8 mouse cellular contexts compared by ENCODE assay signal in the genomic region with DNA sequence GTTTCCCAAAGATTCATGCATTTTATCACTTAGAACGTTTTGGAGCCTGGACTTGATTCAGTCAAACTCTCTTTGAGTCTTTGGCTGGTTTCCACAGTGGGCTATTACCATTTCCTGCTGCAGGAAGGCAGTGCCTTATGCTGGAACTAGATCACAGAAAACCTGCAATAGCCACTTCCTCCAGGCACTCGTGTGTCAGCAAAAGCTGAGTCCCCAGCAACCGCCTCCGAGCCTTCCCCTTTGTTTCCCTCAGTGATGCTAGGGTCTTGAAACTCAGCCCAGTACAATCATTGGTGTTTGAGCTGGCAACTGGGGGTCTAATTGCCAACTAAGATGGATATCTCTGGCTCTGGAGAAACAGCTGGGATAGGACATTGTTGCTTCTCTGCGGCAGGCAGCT.
DNase-seq lines count a peak whose midpoint lies in the region; ATAC-seq and TF ChIP-seq lines count a peak whose summit lies in the region.

No protein-coding gene starts in this region.

- no peak for TF ChIP-seq EP300 in liver, embryonic 14.5 days (IDR thresholded peaks at IDR 0.05; ENCODE audit: low read depth)

- no peak overlapping the region for H3K4me2 ChIP-seq in heart, embryonic 11.5 days
- no peak overlapping the region for H3K4me2 ChIP-seq in liver, embryonic 14.5 days (ENCODE audit: low read depth)

- 0 out of 2 replicates have a peak overlapping the region, but pooled peaks have one; percentile 1 for H3K27ac ChIP-seq in heart, embryonic 11.5 days (ENCODE audit: low read depth, low read length)
- no peak overlapping the region for H3K27ac ChIP-seq in liver, embryonic 14.5 days

- H3K9ac ChIP-seq in heart, embryonic 11.5 days (ENCODE audit: low read depth, low read length), result no peak overlapping the region
- H3K9ac ChIP-seq in liver, embryonic 14.5 days (replicated peaks), result no peak overlapping the region

- H3K4me1 ChIP-seq in heart, embryonic 11.5 days (ENCODE audit: control insufficient read depth, insufficient read depth, low read length), result peaks cover 9% of the 10 kb centered on the region
- H3K4me1 ChIP-seq in liver, embryonic 14.5 days (replicated peaks; ENCODE audit: control insufficient read depth in 2 of 2, insufficient read depth in 2 of 2, low read length in 1 of 2), result peaks cover 10 to 49% of the 10 kb centered on the region in 2 experiments; a peak in 3 of 4 replicates

- H3K9me3 ChIP-seq in heart, embryonic 11.5 days (replicated peaks; ENCODE audit: control insufficient read depth, low read length), result 0 out of 2 replicates have a peak, but pooled peaks cover 1% of the 10 kb centered on the region
- H3K9me3 ChIP-seq in liver, embryonic 14.5 days (ENCODE audit: control insufficient read depth, low read length), result no peaks in the 10 kb centered on the region

- no peaks in the 10 kb centered on the region for H3K27me3 ChIP-seq in heart, embryonic 11.5 days (ENCODE audit: control insufficient read depth, insufficient read depth, low read length)
- no peaks in the 10 kb centered on the region for H3K27me3 ChIP-seq in liver, embryonic 14.5 days (ENCODE audit: control insufficient read depth, insufficient read depth, low read length)

- TF ChIP-seq CTCF in liver, embryonic 14.5 days (IDR thresholded peaks at IDR 0.05; ENCODE audit: low read depth), result no peak

- ATAC-seq in heart, embryonic 11.5 days (replicated peaks; ENCODE audit: insufficient number of reproducible peaks, low FRiP score, low TSS enrichment), result no peak
- peak; percentile 21; the same call in 1 of the 2 replicates for ATAC-seq in liver, embryonic 14.5 days (ENCODE audit: insufficient read depth)

- H3K4me3 ChIP-seq in heart, embryonic 11.5 days (ENCODE audit: low read depth, low read length), result no peak overlapping the region
- peak overlapping the region in 1 of 2 experiments; percentile 22; a peak in 1 of 4 replicates for H3K4me3 ChIP-seq in liver, embryonic 14.5 days (ENCODE audit: insufficient read depth in 1 of 2, low read depth in 2 of 2, low read length in 2 of 2)

- no peaks in the 10 kb centered on the region for H3K36me3 ChIP-seq in heart, embryonic 11.5 days (ENCODE audit: control insufficient read depth, insufficient read depth, low read length)
- no peaks in the 10 kb centered on the region for H3K36me3 ChIP-seq in liver, embryonic 14.5 days (replicated peaks; ENCODE audit: control insufficient read depth, insufficient read depth, low read depth)

- WGBS in heart, embryonic 11.5 days (ENCODE audit: insufficient replicate concordance), result 42% methylated on average over 5 of the region's 5 CpGs
- WGBS in liver, embryonic 14.5 days (ENCODE audit: insufficient replicate concordance), result 7% methylated on average over 5 of the region's 5 CpGs

- intact Hi-C loops in heart, postnatal 25 days (cut with DNase I), result loop anchor here (5.0 kb wide), 3 partner anchors 189 to 554 kb away; no protein-coding TSS in a partner anchor

- peak; percentile 30 to 68 for DNase-seq in heart, adult 18-20 months
- DNase-seq in heart, postnatal 25 days (ENCODE audit: low spot score), result no peak
- peak; percentile 76 for DNase-seq in MN1 (ENCODE audit: low spot score)
- DNase-seq in liver, embryonic 14.5 days (ENCODE audit: low read depth in 3 of 3, low spot score in 3 of 3), result peak in 1 of 3 experiments; percentile 22
- peak; percentile 20 for DNase-seq in skeletal muscle tissue, adult 2 months (ENCODE audit: low read depth, low spot score)
- no peak for DNase-seq in cerebellum, adult 9-11 months
- no peak for DNase-seq in right cerebral cortex, postnatal 36 days (ENCODE audit: low spot score in 2 of 2)

Comparison
In these comparisons a context has a peak if more than half of its experiments do, and no peak if none do; other contexts are left out.
1. DNase-seq: peak in heart, adult 18-20 months (2 of 2), MN1 (single experiment) and skeletal muscle tissue, adult 2 months (single experiment); none in heart, postnatal 25 days (single experiment), cerebellum, adult 9-11 months (single experiment) and right cerebral cortex, postnatal 36 days (0 of 2).